Mouse (Mus musculus): ENCODE measurements at regions not wholly inside any gene's neighbourhood (a gene's known extent, or its start where the extent isn't known, plus 50 kb on each side); places are given as distances from the start of the nearest gene placed in this dataset.

DNA sequence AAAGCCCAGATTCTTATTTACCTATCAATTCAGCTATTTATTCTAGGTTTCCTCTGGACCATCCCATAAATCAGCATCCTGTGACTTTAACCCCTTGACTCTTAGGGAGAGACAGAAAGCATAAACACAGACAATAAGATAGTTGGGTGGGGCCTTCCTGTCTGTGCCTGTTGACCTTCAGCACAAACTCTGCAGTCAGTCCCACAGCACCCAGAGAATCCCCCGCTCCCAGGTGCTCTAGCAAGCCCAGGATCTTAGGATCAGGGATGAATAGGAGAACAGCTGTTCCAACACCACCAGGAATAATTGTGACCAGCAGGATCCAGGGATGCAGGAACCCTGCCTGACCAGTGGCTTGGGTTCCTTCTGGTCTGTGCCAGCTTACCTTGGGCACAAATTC lies 107.8 kb downstream of the Basp1 start:
- Histone ChIP-seq H3K27ac (no peak overlapping the region), H3K4me1 (replicated peaks) (no peaks in the 10 kb centered on the region; the same call in 1 of the 2 replicates), H3K27me3 (0 out of 2 replicates have a peak, but pooled peaks cover 3% of the 10 kb centered on the region), H3K9ac (no peak overlapping the region), H3K4me2 (no peak overlapping the region), H3K4me3 (no peak overlapping the region), H3K36me3 (no peaks in the 10 kb centered on the region), H3K9me3 (0 out of 2 replicates have a peak, but pooled peaks cover 7% of the 10 kb centered on the region)
- ATAC-seq (ENCODE audit: low FRiP score) = no peak
- WGBS = 79% methylated on average over 1 of the region's 1 CpGs

DNA sequence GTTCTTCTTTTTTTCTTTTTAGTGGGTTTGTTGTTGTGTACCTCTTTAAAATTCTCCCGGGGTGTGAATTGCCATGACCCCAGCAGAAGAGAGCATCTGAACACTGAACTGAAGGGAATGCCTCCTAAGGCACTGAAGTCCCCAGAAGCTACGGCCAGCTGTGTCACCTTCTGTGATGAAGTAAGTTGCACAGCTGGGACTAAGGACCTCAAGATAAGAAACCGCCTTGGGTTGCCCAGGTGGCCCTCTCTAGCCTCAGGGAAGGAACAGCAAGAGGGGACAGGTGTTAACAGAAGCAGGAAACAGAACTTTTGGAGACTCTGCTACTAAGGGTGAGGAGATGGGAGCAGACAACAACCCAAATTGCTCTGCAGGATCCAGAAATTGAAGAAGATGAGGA lies 110.2 kb downstream of the Basp1 start:
- Histone ChIP-seq H3K9me3 (no peaks in the 10 kb centered on the region), H3K4me3 (no peak overlapping the region), H3K4me2 (no peak overlapping the region), H3K36me3 (no peaks in the 10 kb centered on the region), H3K27ac (no peak overlapping the region), H3K9ac (no peak overlapping the region), H3K27me3 (0 out of 2 replicates have a peak, but pooled peaks cover 3% of the 10 kb centered on the region), H3K4me1 (replicated peaks) (no peaks in the 10 kb centered on the region; the same call in 1 of the 2 replicates)
- 85% methylated on average over 3 of the region's 3 CpGs for WGBS
- ATAC-seq (ENCODE audit: low FRiP score) = no peak

GRCm38 (mm10) chr15:25302671-25303294 lies 110.8 kb downstream of the Basp1 start:
- H3K36me3 ChIP-seq = no peaks in the 10 kb centered on the region
- no peaks in the 10 kb centered on the region; the same call in 1 of the 2 replicates for H3K4me1 ChIP-seq (replicated peaks)
- H3K4me3 ChIP-seq = no peak overlapping the region
- H3K4me2 ChIP-seq = no peak overlapping the region
- H3K27ac ChIP-seq = no peak overlapping the region
- no peaks in the 10 kb centered on the region for H3K9me3 ChIP-seq
- 0 out of 2 replicates have a peak, but pooled peaks cover 3% of the 10 kb centered on the region for H3K27me3 ChIP-seq
- ATAC-seq (ENCODE audit: low FRiP score) = no peak
- WGBS = 72% methylated on average over 8 of the region's 8 CpGs
- no peak overlapping the region for H3K9ac ChIP-seq

DNA sequence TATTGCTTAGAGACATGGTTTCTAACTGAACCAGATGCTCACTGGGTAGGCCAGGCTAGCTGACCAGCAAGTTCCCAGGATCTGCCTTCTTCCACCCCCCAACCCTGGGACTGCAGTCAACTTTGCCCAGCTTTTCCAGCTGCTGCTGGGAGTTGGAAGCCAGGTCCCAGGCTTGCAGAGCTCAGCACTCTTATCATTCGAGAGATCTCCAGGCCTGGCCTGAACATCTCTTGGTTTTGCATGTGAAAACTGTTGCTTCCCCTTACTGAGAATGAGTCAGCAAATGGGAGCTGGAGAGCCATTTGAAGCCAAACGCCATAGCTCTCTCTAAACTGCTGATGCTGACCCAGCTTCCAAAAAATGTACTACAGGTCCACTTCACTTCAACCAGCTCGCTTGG lies 111.8 kb downstream of the Basp1 start:
- no peak overlapping the region for H3K4me2 ChIP-seq
- WGBS = 72% methylated on average over 3 of the region's 3 CpGs
- no peak for ATAC-seq (ENCODE audit: low FRiP score)
- peaks cover 3% of the 10 kb centered on the region; the same call in 1 of the 2 replicates for H3K4me1 ChIP-seq (replicated peaks)
- no peaks in the 10 kb centered on the region for H3K9me3 ChIP-seq
- H3K36me3 ChIP-seq = no peaks in the 10 kb centered on the region
- no peak overlapping the region for H3K4me3 ChIP-seq
- 0 out of 2 replicates have a peak, but pooled peaks cover 3% of the 10 kb centered on the region for H3K27me3 ChIP-seq
- H3K9ac ChIP-seq = no peak overlapping the region
- H3K27ac ChIP-seq = no peak overlapping the region

DNA sequence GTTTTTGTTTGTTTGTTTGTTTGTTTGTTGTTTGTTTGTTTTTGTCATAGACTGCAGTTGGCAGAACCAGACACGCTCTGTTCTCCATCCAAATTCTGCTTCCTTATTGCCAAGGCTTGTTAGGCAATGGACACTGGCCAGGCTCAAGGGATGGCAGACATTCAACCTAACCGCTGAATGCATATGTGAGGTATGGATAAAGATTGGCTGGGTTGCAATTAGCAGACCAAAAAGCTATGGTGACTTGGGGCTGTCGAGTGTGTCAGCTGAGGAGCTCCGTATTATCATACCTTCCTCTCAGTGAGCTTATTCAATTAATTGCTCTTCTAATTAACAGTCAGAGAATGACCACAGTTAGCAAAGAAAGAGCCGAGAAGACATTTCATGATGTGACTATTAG lies 116.3 kb downstream of the Basp1 start:
- H3K4me2 ChIP-seq = no peak overlapping the region
- no peaks in the 10 kb centered on the region for H3K36me3 ChIP-seq
- 62% methylated on average over 5 of the region's 5 CpGs for WGBS
- no peak overlapping the region for H3K9ac ChIP-seq
- H3K9me3 ChIP-seq = no peaks in the 10 kb centered on the region
- H3K27ac ChIP-seq = no peak overlapping the region
- no peak overlapping the region for H3K4me3 ChIP-seq
- ATAC-seq (ENCODE audit: low FRiP score) = no peak
- H3K27me3 ChIP-seq = no peaks in the 10 kb centered on the region
- H3K4me1 ChIP-seq (replicated peaks) = peaks cover 3% of the 10 kb centered on the region; the same call in 1 of the 2 replicates

GRCm38 (mm10) chr15:25296714-25297113 lies 116.8 kb downstream of the Basp1 start:
- H3K27me3 ChIP-seq = no peaks in the 10 kb centered on the region
- H3K9me3 ChIP-seq = no peaks in the 10 kb centered on the region
- 88% methylated on average over 11 of the region's 11 CpGs for WGBS
- ATAC-seq (ENCODE audit: low FRiP score) = no peak
- no peak overlapping the region for H3K9ac ChIP-seq
- H3K27ac ChIP-seq = no peak overlapping the region
- no peaks in the 10 kb centered on the region for H3K36me3 ChIP-seq
- no peak overlapping the region for H3K4me3 ChIP-seq
- H3K4me2 ChIP-seq = no peak overlapping the region
- peaks cover 5% of the 10 kb centered on the region for H3K4me1 ChIP-seq (replicated peaks)

DNA sequence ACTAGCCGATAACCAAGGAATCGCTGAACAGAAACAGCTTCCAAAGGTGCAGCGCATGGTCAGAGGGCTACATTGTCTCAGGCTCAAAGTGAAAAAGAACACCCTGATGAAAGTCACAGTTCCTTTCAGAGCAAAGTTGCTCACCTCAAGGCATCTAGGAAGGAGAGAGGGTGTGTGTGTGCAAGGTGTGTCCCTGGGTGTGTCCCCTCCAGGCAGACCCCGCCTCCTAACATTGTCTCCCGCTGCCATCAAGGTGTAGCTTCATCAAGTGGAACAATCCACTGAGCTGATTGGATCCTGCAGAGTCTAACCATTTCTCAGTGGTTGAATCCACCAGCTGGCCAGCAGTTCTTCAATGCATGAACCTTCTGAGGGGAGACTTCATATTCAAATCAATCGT lies 117.8 kb downstream of the Basp1 start:
- H3K4me1 ChIP-seq (replicated peaks) = peaks cover 15% of the 10 kb centered on the region
- no peaks in the 10 kb centered on the region for H3K9me3 ChIP-seq
- no peaks in the 10 kb centered on the region for H3K27me3 ChIP-seq
- no peak overlapping the region for H3K9ac ChIP-seq
- H3K27ac ChIP-seq = no peak overlapping the region
- H3K4me2 ChIP-seq = no peak overlapping the region
- 96% methylated on average over 6 of the region's 6 CpGs for WGBS
- no peak for ATAC-seq (ENCODE audit: low FRiP score)
- no peaks in the 10 kb centered on the region for H3K36me3 ChIP-seq
- H3K4me3 ChIP-seq = no peak overlapping the region

DNA sequence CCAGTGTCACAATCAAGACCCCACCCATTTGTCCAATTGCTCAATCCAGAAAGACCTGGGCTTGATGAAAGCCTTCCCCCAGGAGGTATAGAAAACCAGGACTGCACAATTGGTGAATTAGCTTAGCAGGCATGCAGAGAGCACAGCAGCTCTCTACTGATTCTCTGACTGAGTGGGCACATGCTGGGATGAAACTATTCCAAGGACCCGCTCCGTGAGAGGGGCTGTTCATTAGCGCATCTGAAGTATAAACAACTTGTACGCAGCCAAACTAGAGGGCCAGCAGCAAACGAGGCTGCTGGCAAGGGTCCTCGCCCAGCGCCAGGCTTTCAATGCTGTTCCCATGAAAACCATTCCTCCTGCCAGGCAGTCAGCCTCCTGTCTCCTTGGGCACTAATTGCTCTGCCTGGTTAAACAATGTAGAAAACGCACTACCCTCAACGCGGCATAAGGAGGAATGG lies 122.3 kb downstream of the Basp1 start:
- Histone ChIP-seq H3K4me1 (replicated peaks) (peaks cover 14% of the 10 kb centered on the region), H3K4me3 (no peak overlapping the region), H3K9ac (no peak overlapping the region), H3K9me3 (no peaks in the 10 kb centered on the region), H3K27ac (no peak overlapping the region; the same call in 1 of the 2 replicates), H3K36me3 (no peaks in the 10 kb centered on the region), H3K4me2 (peak overlapping the region; percentile 7; the same call in 1 of the 2 replicates), H3K27me3 (no peaks in the 10 kb centered on the region)
- peak; percentile 86 for ATAC-seq (ENCODE audit: low FRiP score)
- WGBS = 37% methylated on average over 10 of the region's 10 CpGs

DNA sequence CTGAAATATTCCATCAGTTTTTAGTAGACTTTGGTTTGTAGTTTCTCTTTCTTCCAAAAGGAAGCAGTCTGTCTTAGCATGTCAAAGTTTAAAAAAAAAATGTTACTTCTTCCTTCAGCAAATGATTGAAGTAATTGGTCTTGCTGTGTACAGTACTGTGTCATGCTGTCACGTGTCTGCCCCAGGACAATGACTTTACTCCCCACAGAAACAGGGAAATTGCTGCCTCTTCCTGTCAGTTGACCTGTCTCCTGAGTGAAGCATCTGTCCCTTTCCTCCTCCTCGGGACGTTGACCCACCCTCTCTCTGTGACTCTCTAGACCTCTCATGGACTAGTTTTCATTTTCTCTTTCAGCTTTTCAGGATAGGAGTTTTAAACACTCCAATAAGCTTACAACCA lies 125.7 kb downstream of the Basp1 start:
- Histone ChIP-seq H3K4me3 (no peak overlapping the region), H3K27me3 (no peaks in the 10 kb centered on the region), H3K9ac (no peak overlapping the region), H3K9me3 (no peaks in the 10 kb centered on the region), H3K4me2 (no peak overlapping the region), H3K4me1 (replicated peaks) (peaks cover 28% of the 10 kb centered on the region), H3K27ac (no peak overlapping the region), H3K36me3 (no peaks in the 10 kb centered on the region)
- 52% methylated on average over 3 of the region's 3 CpGs for WGBS
- ATAC-seq (ENCODE audit: low FRiP score) = no peak

- ATAC-seq (ENCODE audit: low FRiP score) = peak; percentile 73; the same call in 1 of the 2 replicates
- Histone ChIP-seq H3K27me3 (no peaks in the 10 kb centered on the region), H3K9me3 (no peaks in the 10 kb centered on the region), H3K36me3 (no peaks in the 10 kb centered on the region), H3K4me2 (no peak overlapping the region), H3K4me3 (no peak overlapping the region), H3K9ac (no peak overlapping the region), H3K27ac (peak overlapping the region; percentile 44), H3K4me1 (replicated peaks) (peaks cover 14% of the 10 kb centered on the region)
- WGBS = 49% methylated on average over 17 of the region's 17 CpGs
Observed at GRCm38 (mm10) chr15:25284354-25285199, 129.0 kb downstream of the Basp1 start.

GRCm38 (mm10) chr15:25283713-25284112 lies 129.9 kb downstream of the Basp1 start:
- ATAC-seq (ENCODE audit: low FRiP score) = no peak
- H3K4me1 ChIP-seq (replicated peaks) = peaks cover 18% of the 10 kb centered on the region
- 87% methylated on average over 2 of the region's 2 CpGs for WGBS
- peak overlapping the region; percentile 60; the same call in 1 of the 2 replicates for H3K27ac ChIP-seq
- no peak overlapping the region for H3K4me2 ChIP-seq
- no peaks in the 10 kb centered on the region for H3K27me3 ChIP-seq
- H3K36me3 ChIP-seq = no peaks in the 10 kb centered on the region
- H3K4me3 ChIP-seq = no peak overlapping the region
- no peak overlapping the region for H3K9ac ChIP-seq
- no peaks in the 10 kb centered on the region for H3K9me3 ChIP-seq

- Histone ChIP-seq H3K4me1 (replicated peaks) (peaks cover 24% of the 10 kb centered on the region), H3K4me2 (no peak overlapping the region), H3K27ac (no peak overlapping the region), H3K9ac (no peak overlapping the region), H3K36me3 (no peaks in the 10 kb centered on the region), H3K9me3 (no peaks in the 10 kb centered on the region), H3K27me3 (no peaks in the 10 kb centered on the region), H3K4me3 (no peak overlapping the region)
- no peak for ATAC-seq (ENCODE audit: low FRiP score)
- 72% methylated on average over 9 of the region's 9 CpGs for WGBS
Observed at GRCm38 (mm10) chr15:25282346-25282745, 131.2 kb downstream of the Basp1 start.
